In the genomic region with DNA sequence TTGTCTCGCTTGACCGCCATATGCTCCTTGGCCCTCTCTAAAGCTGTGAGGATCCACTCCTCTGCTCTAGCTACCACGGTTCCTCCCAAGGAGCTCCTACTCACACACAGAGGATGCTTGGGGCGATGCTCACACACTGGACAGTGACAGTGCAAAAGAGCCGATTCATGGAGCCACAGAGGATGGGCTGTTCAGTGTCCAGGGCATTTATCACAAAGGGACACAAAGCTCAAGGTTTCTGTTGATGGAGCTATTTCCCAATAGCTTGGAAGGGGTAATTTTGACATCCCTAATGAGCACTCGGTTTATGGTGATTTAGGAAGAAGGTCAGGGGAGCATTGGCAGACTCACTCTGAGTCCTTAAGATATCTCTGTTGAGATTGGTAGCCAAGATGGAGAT, we compare ENCODE assay signal across 22 mouse cellular contexts.
DNase-seq lines count a peak whose midpoint lies in the region; ATAC-seq and TF ChIP-seq lines count a peak whose summit lies in the region.
"Had no signal": no experiment of that assay in that cellular context is flagged by ENCODE, and none has a peak within 500 bp of the region (broad histone marks: within the 10 kb centered on the region; RNA-seq: fewer than 3 reads in every experiment).

No protein-coding gene starts in this region.

- H3K27me3 ChIP-seq in kidney, postnatal 0 days (ENCODE audit: insufficient read depth, low read length), result no peaks in the 10 kb centered on the region
- H3K27me3 ChIP-seq in testis, adult 2 months (ENCODE audit: control insufficient read depth, insufficient read depth, low read length), result no peaks in the 10 kb centered on the region
- H3K27me3 ChIP-seq: Patski had no signal

- ATAC-seq in kidney, postnatal 0 days (replicated peaks; ENCODE audit: low FRiP score, low read depth), result no peak
- ATAC-seq: activated CD4-positive, CD25-positive, alpha-beta regulatory T cell, adult 4 months; CD4-positive, CD25-positive, alpha-beta regulatory T cell, adult 4 months; Patski had no signal

- no peak overlapping the region for H3K4me3 ChIP-seq in kidney, postnatal 0 days (replicated peaks; ENCODE audit: low read depth, low read length)
- H3K4me3 ChIP-seq in testis, adult 2 months (ENCODE audit: control insufficient read depth, low read depth, low read length), result no peak overlapping the region

- H3K27ac ChIP-seq in kidney, postnatal 0 days, result no peak overlapping the region
- peak overlapping the region; percentile 32; the same call in 1 of the 2 replicates for H3K27ac ChIP-seq in testis, adult 2 months (ENCODE audit: control insufficient read depth, insufficient read depth, low read depth, low read length)

- no peak overlapping the region for H3K4me2 ChIP-seq in kidney, postnatal 0 days (ENCODE audit: low read length)

- H3K36me3 ChIP-seq in kidney, postnatal 0 days (ENCODE audit: insufficient read depth, low read length), result no peaks in the 10 kb centered on the region
- H3K36me3 ChIP-seq in testis, adult 2 months (ENCODE audit: control insufficient read depth, insufficient read depth, low read length), result no peaks in the 10 kb centered on the region
- H3K36me3 ChIP-seq: G1E had no signal

- no peak overlapping the region for H3K9ac ChIP-seq in kidney, postnatal 0 days (ENCODE audit: low read depth, low read length)

- WGBS in kidney, postnatal 0 days, result 76% methylated on average over 6 of the region's 6 CpGs

- no peak for TF ChIP-seq POLR2A in testis, adult 2 months (IDR thresholded peaks at IDR 0.05; ENCODE audit: control insufficient read depth, low read depth, low read length)

- H3K9me3 ChIP-seq in kidney, postnatal 0 days (replicated peaks; ENCODE audit: low read length), result no peaks in the 10 kb centered on the region

- no peak for TF ChIP-seq CTCF in kidney, postnatal 0 days (IDR thresholded peaks at IDR 0.05; ENCODE audit: low read depth)
- TF ChIP-seq CTCF in testis, adult 2 months (IDR thresholded peaks at IDR 0.05; ENCODE audit: control insufficient read depth, insufficient read depth, insufficient replicate concordance, low read depth, low read length), result no peak

- H3K4me1 ChIP-seq in kidney, postnatal 0 days (replicated peaks; ENCODE audit: insufficient read depth, low read length), result peaks cover 22% of the 10 kb centered on the region; the same call in 1 of the 2 replicates
- H3K4me1 ChIP-seq in testis, adult 2 months (ENCODE audit: control insufficient read depth, insufficient read depth, low read length), result no peaks in the 10 kb centered on the region

- peak; percentile 61 to 79 for DNase-seq in adrenal gland, adult (ENCODE audit: inconsistent age in 2 of 2, low spot score in 1 of 2)
- DNase-seq in adrenal gland, adult 8-10 months, result no peak
- peak; percentile 65 for DNase-seq in adrenal gland, adult 2 months
- no peak for DNase-seq in adrenal gland, postnatal 10 days
- peak; percentile 21 for DNase-seq in kidney, postnatal 0 days (ENCODE audit: low spot score)
- DNase-seq in kidney, adult 18-20 months, result no peak
- DNase-seq in testis, postnatal 14 days (ENCODE audit: low spot score), result no peak
- DNase-seq: adrenal gland, postnatal 14 days; adrenal gland, postnatal 25 days; adrenal gland, postnatal 36 days; B cell, adult 2 months; cerebellum, adult 11 months; cerebellum, adult 11-12 months; cerebellum, adult 18-20 months; cerebellum, adult 2 months; cerebellum, adult 8-10 months; cerebellum, adult 9-10 months had no signal

Comparison
In these comparisons a context has a peak if more than half of its experiments do, and no peak if none do; other contexts are left out.
1. DNase-seq: peak in adrenal gland, adult (2 of 2), adrenal gland, adult 2 months (single experiment) and kidney, postnatal 0 days (single experiment); none in adrenal gland, adult 8-10 months (single experiment), adrenal gland, postnatal 10 days (single experiment), kidney, adult 18-20 months (single experiment) and testis, postnatal 14 days (single experiment).